Mouse (Mus musculus) small intestine, adult 2 months (tissue): ENCODE results near the gene Plppr3.

Experiments used
- CTCF ChIP-seq: fragments of 200-500 bp; IDR thresholded peaks from 2 replicates; pipeline ENCODE4 v1.5.1; 2012; ENCODE audit warnings: low read depth, mild to moderate bottlenecking, control low read depth, inconsistent platforms, low read length, moderate library complexity, mixed read lengths; ENCODE audit not compliant: insufficient replicate concordance, insufficient read length; ENCODE audit errors: extremely low read depth
- POLR2A ChIP-seq: fragments of 200-500 bp; IDR thresholded peaks from 2 replicates; pipeline ENCODE4 v1.6.1; 2012; ENCODE audit warnings: low read depth, mild to moderate bottlenecking, control low read depth, inconsistent platforms, low read length, moderate library complexity

- no peak for TF ChIP-seq CTCF
- TF ChIP-seq POLR2A, result no peak
These were observed 45.8 kb upstream of the Plppr3 start for GRCm38 (mm10) chr10:79920056-79920890.
